Mouse (Mus musculus): ENCODE results near the gene Stk10. TPM values are rescaled to one million over a fixed set of nuclear protein-coding genes. Genes with fewer than 3 reads are reported as not detected.

Gene Stk10
- polyA plus RNA-seq, 1 experiment from 2014 or later: 2.2 TPM

- H3K4me1 ChIP-seq (ENCODE audit: control insufficient read depth in 2 of 2, insufficient read depth in 2 of 2, low read length in 2 of 2): peaks cover 9 to 12% of the 10 kb centered on the region in 2 experiments; a peak in 3 of 4 replicates
- H3K9me3 ChIP-seq (ENCODE audit: control insufficient read depth, low read length): no peaks in the 10 kb centered on the region
- H3K4me2 ChIP-seq (ENCODE audit: low read length): no peak overlapping the region
- 57% methylated on average over 7 of the region's 7 CpGs for WGBS
- ATAC-seq (ENCODE audit: insufficient number of reproducible peaks, insufficient read depth, low FRiP score, low read depth): no peak
- H3K27ac ChIP-seq (replicated peaks in 1 of 2; ENCODE audit: control insufficient read depth in 1 of 2, insufficient read depth in 1 of 2, low read depth in 2 of 2, low read length in 2 of 2): no peak overlapping the region
- H3K27me3 ChIP-seq (ENCODE audit: control insufficient read depth, insufficient read depth, low read length): peaks cover 6% of the 10 kb centered on the region; the same call in 1 of the 2 replicates
- no peak overlapping the region for H3K4me3 ChIP-seq (ENCODE audit: control insufficient read depth in 1 of 2, insufficient read depth in 1 of 2, low read depth in 1 of 2, low read length in 2 of 2)
- H3K36me3 ChIP-seq (ENCODE audit: control insufficient read depth, insufficient read depth, low read length): no peaks in the 10 kb centered on the region
- no peak overlapping the region for H3K9ac ChIP-seq (ENCODE audit: low read length)
Measured at GRCm38 (mm10) chr11:32536954-32537353, 3.8 kb downstream of the Stk10 start.

- Histone ChIP-seq H3K36me3 (ENCODE audit: control insufficient read depth, insufficient read depth, low read length) (no peaks in the 10 kb centered on the region), H3K4me1 (ENCODE audit: control insufficient read depth in 2 of 2, insufficient read depth in 2 of 2, low read length in 2 of 2) (peaks cover 12 to 17% of the 10 kb centered on the region in 2 experiments; a peak in 2 of 4 replicates), H3K27me3 (ENCODE audit: control insufficient read depth, insufficient read depth, low read length) (peaks cover 6% of the 10 kb centered on the region; the same call in 1 of the 2 replicates), H3K4me3 (ENCODE audit: control insufficient read depth in 1 of 2, insufficient read depth in 1 of 2, low read depth in 1 of 2, low read length in 2 of 2) (no peak overlapping the region), H3K4me2 (ENCODE audit: low read length) (no peak overlapping the region), H3K27ac (replicated peaks in 1 of 2; ENCODE audit: control insufficient read depth in 1 of 2, insufficient read depth in 1 of 2, low read depth in 2 of 2, low read length in 2 of 2) (peak overlapping the region; percentile 10 to 45; a peak in 3 of 4 replicates), H3K9me3 (ENCODE audit: control insufficient read depth, low read length) (no peaks in the 10 kb centered on the region), H3K9ac (ENCODE audit: low read length) (no peak overlapping the region)
- peak; percentile 54 for ATAC-seq (ENCODE audit: insufficient number of reproducible peaks, insufficient read depth, low FRiP score, low read depth)
- 53% methylated on average over 5 of the region's 6 CpGs for WGBS
Measured at GRCm38 (mm10) chr11:32538435-32538834, 5.3 kb downstream of the Stk10 start.

GRCm38 (mm10) chr11:32538846-32539245 is 5.7 kb downstream of the Stk10 start:
- ATAC-seq (ENCODE audit: insufficient number of reproducible peaks, insufficient read depth, low FRiP score, low read depth): no peak
- Histone ChIP-seq H3K9me3 (ENCODE audit: control insufficient read depth, low read length) (no peaks in the 10 kb centered on the region), H3K36me3 (ENCODE audit: control insufficient read depth, insufficient read depth, low read length) (no peaks in the 10 kb centered on the region), H3K4me1 (ENCODE audit: control insufficient read depth in 2 of 2, insufficient read depth in 2 of 2, low read length in 2 of 2) (peaks cover 12 to 14% of the 10 kb centered on the region in 2 experiments; a peak in 2 of 4 replicates), H3K4me2 (ENCODE audit: low read length) (no peak overlapping the region), H3K27me3 (ENCODE audit: control insufficient read depth, insufficient read depth, low read length) (peaks cover 6% of the 10 kb centered on the region; the same call in 1 of the 2 replicates), H3K9ac (ENCODE audit: low read length) (no peak overlapping the region), H3K4me3 (ENCODE audit: control insufficient read depth in 1 of 2, insufficient read depth in 1 of 2, low read depth in 1 of 2, low read length in 2 of 2) (no peak overlapping the region), H3K27ac (replicated peaks in 1 of 2; ENCODE audit: control insufficient read depth in 1 of 2, insufficient read depth in 1 of 2, low read depth in 2 of 2, low read length in 2 of 2) (peak overlapping the region in 1 of 2 experiments; percentile 45; a peak in 2 of 4 replicates)
- WGBS: 77% methylated on average over 4 of the region's 4 CpGs

- ATAC-seq (ENCODE audit: insufficient number of reproducible peaks, insufficient read depth, low FRiP score, low read depth): no peak
- Histone ChIP-seq H3K4me2 (ENCODE audit: low read length) (no peak overlapping the region), H3K9ac (ENCODE audit: low read length) (no peak overlapping the region), H3K4me3 (ENCODE audit: control insufficient read depth in 1 of 2, insufficient read depth in 1 of 2, low read depth in 1 of 2, low read length in 2 of 2) (no peak overlapping the region), H3K4me1 (ENCODE audit: control insufficient read depth in 2 of 2, insufficient read depth in 2 of 2, low read length in 2 of 2) (peaks cover 9% of the 10 kb centered on the region in 2 experiments; a peak in 2 of 4 replicates), H3K27ac (replicated peaks in 1 of 2; ENCODE audit: control insufficient read depth in 1 of 2, insufficient read depth in 1 of 2, low read depth in 2 of 2, low read length in 2 of 2) (no peak overlapping the region), H3K36me3 (ENCODE audit: control insufficient read depth, insufficient read depth, low read length) (0 out of 2 replicates have a peak, but pooled peaks cover 2% of the 10 kb centered on the region), H3K9me3 (ENCODE audit: control insufficient read depth, low read length) (no peaks in the 10 kb centered on the region), H3K27me3 (ENCODE audit: control insufficient read depth, insufficient read depth, low read length) (no peaks in the 10 kb centered on the region; the same call in 1 of the 2 replicates)
- WGBS: 76% methylated on average over 7 of the region's 7 CpGs
Measured at GRCm38 (mm10) chr11:32539717-32540116, 6.6 kb downstream of the Stk10 start.

GRCm38 (mm10) chr11:32540463-32540862 is 7.4 kb downstream of the Stk10 start:
- H3K4me3 ChIP-seq (ENCODE audit: control insufficient read depth in 1 of 2, insufficient read depth in 1 of 2, low read depth in 1 of 2, low read length in 2 of 2): no peak overlapping the region
- H3K27me3 ChIP-seq (ENCODE audit: control insufficient read depth, insufficient read depth, low read length): no peaks in the 10 kb centered on the region
- peaks cover 7 to 9% of the 10 kb centered on the region in 2 experiments; a peak in 2 of 4 replicates for H3K4me1 ChIP-seq (ENCODE audit: control insufficient read depth in 2 of 2, insufficient read depth in 2 of 2, low read length in 2 of 2)
- no peaks in the 10 kb centered on the region for H3K9me3 ChIP-seq (ENCODE audit: control insufficient read depth, low read length)
- H3K36me3 ChIP-seq (ENCODE audit: control insufficient read depth, insufficient read depth, low read length): 0 out of 2 replicates have a peak, but pooled peaks cover 2% of the 10 kb centered on the region
- 54% methylated on average over 6 of the region's 6 CpGs for WGBS
- no peak overlapping the region for H3K27ac ChIP-seq (replicated peaks in 1 of 2; ENCODE audit: control insufficient read depth in 1 of 2, insufficient read depth in 1 of 2, low read depth in 2 of 2, low read length in 2 of 2)
- H3K9ac ChIP-seq (ENCODE audit: low read length): no peak overlapping the region
- ATAC-seq (ENCODE audit: insufficient number of reproducible peaks, insufficient read depth, low FRiP score, low read depth): no peak
- no peak overlapping the region for H3K4me2 ChIP-seq (ENCODE audit: low read length)

GRCm38 (mm10) chr11:32542181-32542580 is 9.1 kb downstream of the Stk10 start:
- Histone ChIP-seq H3K9ac (ENCODE audit: low read length) (no peak overlapping the region), H3K4me2 (ENCODE audit: low read length) (no peak overlapping the region), H3K4me3 (ENCODE audit: control insufficient read depth in 1 of 2, insufficient read depth in 1 of 2, low read depth in 1 of 2, low read length in 2 of 2) (no peak overlapping the region), H3K36me3 (ENCODE audit: control insufficient read depth, insufficient read depth, low read length) (0 out of 2 replicates have a peak, but pooled peaks cover 2% of the 10 kb centered on the region), H3K27me3 (ENCODE audit: control insufficient read depth, insufficient read depth, low read length) (no peaks in the 10 kb centered on the region), H3K27ac (replicated peaks in 1 of 2; ENCODE audit: control insufficient read depth in 1 of 2, insufficient read depth in 1 of 2, low read depth in 2 of 2, low read length in 2 of 2) (peak overlapping the region; percentile 16 to 29; a peak in 1 of 4 replicates), H3K4me1 (ENCODE audit: control insufficient read depth in 2 of 2, insufficient read depth in 2 of 2, low read length in 2 of 2) (peaks cover 15 to 17% of the 10 kb centered on the region in 2 experiments; a peak in 3 of 4 replicates), H3K9me3 (ENCODE audit: control insufficient read depth, low read length) (no peaks in the 10 kb centered on the region)
- no peak for ATAC-seq (ENCODE audit: insufficient number of reproducible peaks, insufficient read depth, low FRiP score, low read depth)
- WGBS: 92% methylated on average over 4 of the region's 4 CpGs

GRCm38 (mm10) chr11:32542687-32543411 is 9.7 kb downstream of the Stk10 start:
- Histone ChIP-seq H3K4me3 (ENCODE audit: control insufficient read depth in 1 of 2, insufficient read depth in 1 of 2, low read depth in 1 of 2, low read length in 2 of 2) (no peak overlapping the region), H3K4me2 (ENCODE audit: low read length) (no peak overlapping the region), H3K9me3 (ENCODE audit: control insufficient read depth, low read length) (no peaks in the 10 kb centered on the region), H3K27ac (replicated peaks in 1 of 2; ENCODE audit: control insufficient read depth in 1 of 2, insufficient read depth in 1 of 2, low read depth in 2 of 2, low read length in 2 of 2) (peak overlapping the region in 1 of 2 experiments; percentile 51; a peak in 2 of 4 replicates), H3K27me3 (ENCODE audit: control insufficient read depth, insufficient read depth, low read length) (no peaks in the 10 kb centered on the region), H3K4me1 (ENCODE audit: control insufficient read depth in 2 of 2, insufficient read depth in 2 of 2, low read length in 2 of 2) (peaks cover 17 to 23% of the 10 kb centered on the region in 2 experiments; a peak in 3 of 4 replicates), H3K9ac (ENCODE audit: low read length) (no peak overlapping the region), H3K36me3 (ENCODE audit: control insufficient read depth, insufficient read depth, low read length) (0 out of 2 replicates have a peak, but pooled peaks cover 2% of the 10 kb centered on the region)
- no peak for ATAC-seq (ENCODE audit: insufficient number of reproducible peaks, insufficient read depth, low FRiP score, low read depth)
- 48% methylated on average over 3 of the region's 3 CpGs for WGBS
